Mouse (Mus musculus): Measurements from ENCODE around the gene Tcam1. TPM values are rescaled to one million over a fixed set of nuclear protein-coding genes. Genes with fewer than 3 reads are reported as not detected.
A peak's percentile ranks its signal among the peaks of the same experiment; 100 is the strongest.

Tcam1 gene
- polyA plus RNA-seq, 1 experiment from 2014 or later: 0.05 TPM

GRCm38 (mm10) chr11:106256775-106257174 is 19.7 kb upstream of the Tcam1 start:
- WGBS: 51% methylated on average over 5 of the region's 5 CpGs
- Histone ChIP-seq H3K4me3 (ENCODE audit: control insufficient read depth in 1 of 2, insufficient read depth in 1 of 2, low read depth in 1 of 2, low read length in 2 of 2) (peak overlapping the region; percentile 50 to 74; a peak in 3 of 4 replicates), H3K27ac (replicated peaks in 1 of 2; ENCODE audit: control insufficient read depth in 1 of 2, insufficient read depth in 1 of 2, low read depth in 2 of 2, low read length in 2 of 2) (no peak overlapping the region), H3K9ac (ENCODE audit: low read length) (peak overlapping the region; percentile 85), H3K9me3 (ENCODE audit: control insufficient read depth, low read length) (no peaks in the 10 kb centered on the region), H3K27me3 (ENCODE audit: control insufficient read depth, insufficient read depth, low read length) (no peaks in the 10 kb centered on the region), H3K4me1 (ENCODE audit: control insufficient read depth in 2 of 2, insufficient read depth in 2 of 2, low read length in 2 of 2) (peaks cover 4 to 18% of the 10 kb centered on the region in 2 experiments), H3K36me3 (ENCODE audit: control insufficient read depth, insufficient read depth, low read length) (peaks cover 62% of the 10 kb centered on the region), H3K4me2 (ENCODE audit: low read length) (peak overlapping the region; percentile 95)
- ATAC-seq (ENCODE audit: insufficient number of reproducible peaks, insufficient read depth, low FRiP score, low read depth): no peak

DNA sequence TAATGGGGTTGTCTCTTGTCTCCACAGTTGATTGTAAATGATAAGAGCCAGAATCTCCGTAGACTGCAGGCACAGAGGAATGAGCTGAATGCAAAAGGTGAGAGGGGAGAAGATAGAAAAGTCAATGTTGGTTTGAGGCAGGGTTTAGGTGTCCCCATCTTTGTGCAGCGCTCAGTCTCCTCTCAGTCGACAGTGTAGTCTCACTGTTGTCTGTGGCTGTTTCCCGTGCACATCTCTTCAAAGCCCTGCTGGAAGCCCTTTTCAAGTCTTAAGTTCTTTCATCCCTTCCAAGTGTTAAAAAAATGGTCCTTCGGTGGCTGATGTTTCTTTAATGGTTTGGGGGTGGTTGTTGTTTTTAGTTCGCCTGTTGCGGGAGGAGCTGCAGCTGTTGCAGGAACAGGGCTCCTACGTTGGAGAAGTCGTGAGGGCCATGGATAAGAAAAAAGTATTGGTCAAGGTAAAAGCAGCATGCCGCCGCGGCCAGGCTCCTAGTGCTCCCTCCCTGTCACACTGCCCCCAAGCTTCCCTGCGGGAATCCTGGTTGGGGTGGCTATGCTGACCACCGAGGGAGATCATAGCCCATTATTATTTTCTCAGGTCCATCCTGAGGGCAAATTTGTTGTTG is 15.5 kb upstream of the Tcam1 start:
- H3K4me3 ChIP-seq (ENCODE audit: control insufficient read depth in 1 of 2, insufficient read depth in 1 of 2, low read depth in 1 of 2, low read length in 2 of 2): no peak overlapping the region
- WGBS: 75% methylated on average over 14 of the region's 14 CpGs

DNA sequence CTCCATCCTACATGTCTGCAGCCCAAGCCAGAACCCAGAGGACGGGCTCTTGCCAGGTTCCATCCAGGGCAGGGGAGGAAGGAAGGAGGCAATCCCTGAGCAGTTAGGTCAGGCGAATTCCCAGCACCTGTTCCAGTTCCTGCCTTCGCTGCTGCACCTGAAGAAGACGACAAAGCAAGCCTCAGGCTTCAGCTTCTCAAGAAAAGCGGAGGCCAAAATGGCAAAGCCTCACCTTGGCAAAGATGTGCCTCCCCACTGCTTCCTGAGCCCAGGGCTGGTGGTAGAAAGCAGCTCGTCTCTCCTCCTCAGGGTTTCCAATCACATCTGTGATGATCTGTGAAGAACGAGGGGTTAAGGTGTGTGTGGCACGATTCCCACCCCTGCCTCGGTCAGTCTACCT is 12.5 kb upstream of the Tcam1 start:
- Histone ChIP-seq H3K4me2 (ENCODE audit: low read length) (no peak overlapping the region), H3K4me3 (ENCODE audit: control insufficient read depth in 1 of 2, insufficient read depth in 1 of 2, low read depth in 1 of 2, low read length in 2 of 2) (no peak overlapping the region), H3K9ac (ENCODE audit: low read length) (no peak overlapping the region), H3K4me1 (ENCODE audit: control insufficient read depth in 2 of 2, insufficient read depth in 2 of 2, low read length in 2 of 2) (peaks cover 0 to 11% of the 10 kb centered on the region in 2 experiments; a peak in 3 of 4 replicates), H3K36me3 (ENCODE audit: control insufficient read depth, insufficient read depth, low read length) (peaks cover 80% of the 10 kb centered on the region), H3K27ac (replicated peaks in 1 of 2; ENCODE audit: control insufficient read depth in 1 of 2, insufficient read depth in 1 of 2, low read depth in 2 of 2, low read length in 2 of 2) (no peak overlapping the region), H3K9me3 (ENCODE audit: control insufficient read depth, low read length) (no peaks in the 10 kb centered on the region), H3K27me3 (ENCODE audit: control insufficient read depth, insufficient read depth, low read length) (no peaks in the 10 kb centered on the region)
- WGBS: 86% methylated on average over 9 of the region's 9 CpGs
- ATAC-seq (ENCODE audit: insufficient number of reproducible peaks, insufficient read depth, low FRiP score, low read depth): no peak

More for the DNA sequence above, 15.5 kb upstream of the Tcam1 start:
- H3K4me1 ChIP-seq (ENCODE audit: control insufficient read depth in 2 of 2, insufficient read depth in 2 of 2, low read length in 2 of 2): peaks cover 2 to 9% of the 10 kb centered on the region in 2 experiments; a peak in 2 of 4 replicates
- H3K27me3 ChIP-seq (ENCODE audit: control insufficient read depth, insufficient read depth, low read length): no peaks in the 10 kb centered on the region
- peaks cover 77% of the 10 kb centered on the region for H3K36me3 ChIP-seq (ENCODE audit: control insufficient read depth, insufficient read depth, low read length)
- no peak overlapping the region for H3K27ac ChIP-seq (replicated peaks in 1 of 2; ENCODE audit: control insufficient read depth in 1 of 2, insufficient read depth in 1 of 2, low read depth in 2 of 2, low read length in 2 of 2)
- no peak for ATAC-seq (ENCODE audit: insufficient number of reproducible peaks, insufficient read depth, low FRiP score, low read depth)
- no peaks in the 10 kb centered on the region for H3K9me3 ChIP-seq (ENCODE audit: control insufficient read depth, low read length)
- no peak overlapping the region for H3K9ac ChIP-seq (ENCODE audit: low read length)
- H3K4me2 ChIP-seq (ENCODE audit: low read length): no peak overlapping the region

GRCm38 (mm10) chr11:106264988-106265387 is 11.5 kb upstream of the Tcam1 start:
- H3K4me3 ChIP-seq (ENCODE audit: control insufficient read depth in 1 of 2, insufficient read depth in 1 of 2, low read depth in 1 of 2, low read length in 2 of 2): no peak overlapping the region
- H3K36me3 ChIP-seq (ENCODE audit: control insufficient read depth, insufficient read depth, low read length): peaks cover 74% of the 10 kb centered on the region
- 92% methylated on average over 15 of the region's 15 CpGs for WGBS
- no peak overlapping the region for H3K27ac ChIP-seq (replicated peaks in 1 of 2; ENCODE audit: control insufficient read depth in 1 of 2, insufficient read depth in 1 of 2, low read depth in 2 of 2, low read length in 2 of 2)
- peaks cover 0 to 12% of the 10 kb centered on the region in 2 experiments; a peak in 3 of 4 replicates for H3K4me1 ChIP-seq (ENCODE audit: control insufficient read depth in 2 of 2, insufficient read depth in 2 of 2, low read length in 2 of 2)
- no peaks in the 10 kb centered on the region for H3K27me3 ChIP-seq (ENCODE audit: control insufficient read depth, insufficient read depth, low read length)
- H3K9ac ChIP-seq (ENCODE audit: low read length): no peak overlapping the region
- H3K9me3 ChIP-seq (ENCODE audit: control insufficient read depth, low read length): no peaks in the 10 kb centered on the region
- ATAC-seq (ENCODE audit: insufficient number of reproducible peaks, insufficient read depth, low FRiP score, low read depth): no peak
- no peak overlapping the region for H3K4me2 ChIP-seq (ENCODE audit: low read length)

- Histone ChIP-seq H3K27me3 (ENCODE audit: control insufficient read depth, insufficient read depth, low read length) (no peaks in the 10 kb centered on the region), H3K27ac (replicated peaks in 1 of 2; ENCODE audit: control insufficient read depth in 1 of 2, insufficient read depth in 1 of 2, low read depth in 2 of 2, low read length in 2 of 2) (no peak overlapping the region), H3K9ac (ENCODE audit: low read length) (no peak overlapping the region), H3K36me3 (ENCODE audit: control insufficient read depth, insufficient read depth, low read length) (peaks cover 75% of the 10 kb centered on the region), H3K4me1 (ENCODE audit: control insufficient read depth in 2 of 2, insufficient read depth in 2 of 2, low read length in 2 of 2) (peaks cover 0 to 12% of the 10 kb centered on the region in 2 experiments; a peak in 3 of 4 replicates), H3K4me3 (ENCODE audit: control insufficient read depth in 1 of 2, insufficient read depth in 1 of 2, low read depth in 1 of 2, low read length in 2 of 2) (no peak overlapping the region), H3K9me3 (ENCODE audit: control insufficient read depth, low read length) (no peaks in the 10 kb centered on the region), H3K4me2 (ENCODE audit: low read length) (no peak overlapping the region)
- WGBS: 89% methylated on average over 4 of the region's 4 CpGs
- no peak for ATAC-seq (ENCODE audit: insufficient number of reproducible peaks, insufficient read depth, low FRiP score, low read depth)
Measured at GRCm38 (mm10) chr11:106265570-106265969, 10.9 kb upstream of the Tcam1 start.

- Histone ChIP-seq H3K27me3 (ENCODE audit: control insufficient read depth, insufficient read depth, low read length) (no peaks in the 10 kb centered on the region), H3K4me2 (ENCODE audit: low read length) (no peak overlapping the region), H3K36me3 (ENCODE audit: control insufficient read depth, insufficient read depth, low read length) (peaks cover 67% of the 10 kb centered on the region), H3K4me3 (ENCODE audit: control insufficient read depth in 1 of 2, insufficient read depth in 1 of 2, low read depth in 1 of 2, low read length in 2 of 2) (no peak overlapping the region), H3K4me1 (ENCODE audit: control insufficient read depth in 2 of 2, insufficient read depth in 2 of 2, low read length in 2 of 2) (peaks cover 2 to 18% of the 10 kb centered on the region in 2 experiments), H3K9me3 (ENCODE audit: control insufficient read depth, low read length) (no peaks in the 10 kb centered on the region), H3K27ac (replicated peaks in 1 of 2; ENCODE audit: control insufficient read depth in 1 of 2, insufficient read depth in 1 of 2, low read depth in 2 of 2, low read length in 2 of 2) (no peak overlapping the region), H3K9ac (ENCODE audit: low read length) (no peak overlapping the region)
- WGBS: 93% methylated on average over 10 of the region's 10 CpGs
- no peak for ATAC-seq (ENCODE audit: insufficient number of reproducible peaks, insufficient read depth, low FRiP score, low read depth)
Measured at GRCm38 (mm10) chr11:106266431-106266830, 10.0 kb upstream of the Tcam1 start.

GRCm38 (mm10) chr11:106267311-106267852 is 9.1 kb upstream of the Tcam1 start:
- no peak overlapping the region for H3K9ac ChIP-seq (ENCODE audit: low read length)

More at GRCm38 (mm10) chr11:106267311-106267852, 9.1 kb upstream of the Tcam1 start:
- no peak for ATAC-seq (ENCODE audit: insufficient number of reproducible peaks, insufficient read depth, low FRiP score, low read depth)
- Histone ChIP-seq H3K27me3 (ENCODE audit: control insufficient read depth, insufficient read depth, low read length) (no peaks in the 10 kb centered on the region), H3K27ac (replicated peaks in 1 of 2; ENCODE audit: control insufficient read depth in 1 of 2, insufficient read depth in 1 of 2, low read depth in 2 of 2, low read length in 2 of 2) (no peak overlapping the region), H3K4me1 (ENCODE audit: control insufficient read depth in 2 of 2, insufficient read depth in 2 of 2, low read length in 2 of 2) (peaks cover 5 to 19% of the 10 kb centered on the region in 2 experiments), H3K4me3 (ENCODE audit: control insufficient read depth in 1 of 2, insufficient read depth in 1 of 2, low read depth in 1 of 2, low read length in 2 of 2) (no peak overlapping the region), H3K9me3 (ENCODE audit: control insufficient read depth, low read length) (no peaks in the 10 kb centered on the region), H3K36me3 (ENCODE audit: control insufficient read depth, insufficient read depth, low read length) (peaks cover 57% of the 10 kb centered on the region), H3K4me2 (ENCODE audit: low read length) (no peak overlapping the region)
- WGBS: 71% methylated on average over 15 of the region's 15 CpGs
